Comparison of ENCODE assay signal across 10 mouse cellular contexts in genomic region chrX:108835233-108835632, GRCm38 (mm10). TPM values are rescaled to one million over a fixed set of nuclear protein-coding genes. Genes with fewer than 3 reads are reported as not detected.
DNase-seq lines count a peak whose midpoint lies in the region; ATAC-seq and TF ChIP-seq lines count a peak whose summit lies in the region.
"Had no signal": no experiment of that assay in that cellular context is flagged by ENCODE, and none has a peak within 500 bp of the region (broad histone marks: within the 10 kb centered on the region; RNA-seq: fewer than 3 reads in every experiment).

No protein-coding gene starts in this region.

- dilution Hi-C loops in CH12.LX (cut with MboI; ENCODE audit: extremely low pct_ligation_motif_present, extremely low pct_unique_long_range_greater_than_20kb, low sequenced_read_pairs): no loop called here

- peak overlapping the region; percentile 62 for H3K4me3 ChIP-seq in heart, embryonic 12.5 days
- H3K4me3 ChIP-seq in CH12.LX (replicated peaks in 1 of 3; ENCODE audit: low read depth in 2 of 3, low read length in 2 of 3, poor library complexity in 1 of 3): peak overlapping the region; percentile 56 to 72 (median 64)
- H3K4me3 ChIP-seq in forebrain, embryonic 14.5 days (ENCODE audit: low read depth, low read length): peak overlapping the region; percentile 48; the same call in 1 of the 2 replicates
- H3K4me3 ChIP-seq in liver, embryonic 16.5 days (ENCODE audit: low read depth, low read length): peak overlapping the region; percentile 77

- H3K4me1 ChIP-seq in heart, embryonic 12.5 days (replicated peaks): no peaks in the 10 kb centered on the region
- H3K4me1 ChIP-seq in CH12.LX (ENCODE audit: control insufficient read depth in 1 of 2, insufficient read depth in 2 of 2): no peaks in the 10 kb centered on the region
- H3K4me1 ChIP-seq in forebrain, embryonic 14.5 days (ENCODE audit: control insufficient read depth, insufficient read depth, low read length): no peaks in the 10 kb centered on the region
- no peaks in the 10 kb centered on the region; the same call in 1 of the 2 replicates for H3K4me1 ChIP-seq in liver, embryonic 16.5 days (ENCODE audit: control insufficient read depth, low read depth, low read length)

- 58% methylated on average over 5 of the region's 5 CpGs for WGBS in heart, embryonic 12.5 days
- WGBS in forebrain, embryonic 14.5 days: 82% methylated on average over 5 of the region's 5 CpGs
- 37% methylated on average over 5 of the region's 5 CpGs for WGBS in liver, embryonic 16.5 days (ENCODE audit: insufficient replicate concordance)

- TF ChIP-seq POLR2A in CH12.LX (IDR thresholded peaks at IDR 0.05; ENCODE audit: low read depth, low read length): no peak

- no peak for TF ChIP-seq CTCF in CH12.LX (conservative IDR thresholded peaks at IDR 0.05 in 1 of 2, IDR thresholded peaks at IDR 0.05 in 1 of 2; ENCODE audit: low read depth in 2 of 2, low read length in 2 of 2)

- no peak overlapping the region for H3K27ac ChIP-seq in heart, embryonic 12.5 days (ENCODE audit: poor library complexity, severe bottlenecking)
- no peak overlapping the region for H3K27ac ChIP-seq in CH12.LX (ENCODE audit: insufficient read depth, low read depth)
- H3K27ac ChIP-seq in forebrain, embryonic 14.5 days (ENCODE audit: low read depth, low read length): no peak overlapping the region
- H3K27ac ChIP-seq in liver, embryonic 16.5 days (ENCODE audit: low read length): peak overlapping the region; percentile 87

- DNase-seq in heart, adult 8-10 months (ENCODE audit: low spot score): no peak
- DNase-seq in CH12.LX (ENCODE audit: extremely low read depth): no peak
- no peak for DNase-seq in forebrain, embryonic 14.5 days (ENCODE audit: low spot score)
- no peak for DNase-seq in adrenal gland, adult 18-20 months (ENCODE audit: low spot score in 2 of 2)
- no peak for DNase-seq in embryo, embryonic 10 days (ENCODE audit: low spot score)
- DNase-seq in left cerebral cortex, adult 9 months (ENCODE audit: low spot score in 2 of 2): no peak
- DNase-seq: cerebellum, adult 18-20 months; kidney, adult 9 months had no signal

- no peaks in the 10 kb centered on the region for H3K27me3 ChIP-seq in heart, embryonic 12.5 days (replicated peaks)
- H3K27me3 ChIP-seq in CH12.LX (replicated peaks): no peaks in the 10 kb centered on the region
- H3K27me3 ChIP-seq in forebrain, embryonic 14.5 days (replicated peaks; ENCODE audit: control insufficient read depth, insufficient read depth, low read length): no peaks in the 10 kb centered on the region
- no peaks in the 10 kb centered on the region for H3K27me3 ChIP-seq in liver, embryonic 16.5 days (ENCODE audit: control insufficient read depth, insufficient read depth, low read depth, low read length)

- TF ChIP-seq RAD21 in CH12.LX (IDR thresholded peaks at IDR 0.05; ENCODE audit: low read depth, low read length): no peak

- H3K9ac ChIP-seq in heart, embryonic 12.5 days: no peak overlapping the region
- H3K9ac ChIP-seq in CH12.LX (ENCODE audit: insufficient read depth, low read depth): peak overlapping the region; percentile 95
- H3K9ac ChIP-seq in forebrain, embryonic 14.5 days (ENCODE audit: low read length): no peak overlapping the region
- peak overlapping the region; percentile 66 for H3K9ac ChIP-seq in liver, embryonic 16.5 days (ENCODE audit: low read depth, low read length)

- TF ChIP-seq EP300 in CH12.LX (IDR thresholded peaks at IDR 0.05; ENCODE audit: low read length): no peak

- in situ Hi-C loops in CH12.LX (cut with MboI; ENCODE audit: low pct_ligation_motif_present, low pct_unique_long_range_greater_than_20kb, low sequenced_read_pairs): no loop called here

- H3K36me3 ChIP-seq in heart, embryonic 12.5 days: no peaks in the 10 kb centered on the region
- H3K36me3 ChIP-seq in CH12.LX (replicated peaks in 1 of 2; ENCODE audit: control insufficient read depth in 1 of 2, insufficient read depth in 1 of 2, low read length in 1 of 2): peaks cover 0 to 1% of the 10 kb centered on the region in 2 experiments
- H3K36me3 ChIP-seq in forebrain, embryonic 14.5 days (ENCODE audit: control insufficient read depth, insufficient read depth, low read length): no peaks in the 10 kb centered on the region
- no peaks in the 10 kb centered on the region for H3K36me3 ChIP-seq in liver, embryonic 16.5 days (ENCODE audit: control insufficient read depth, insufficient read depth)

- peak overlapping the region; percentile 51 for H3K4me2 ChIP-seq in heart, embryonic 12.5 days
- peak overlapping the region; percentile 44; the same call in 1 of the 2 replicates for H3K4me2 ChIP-seq in CH12.LX (ENCODE audit: insufficient read depth, low read depth, poor library complexity, severe bottlenecking)
- peak overlapping the region; percentile 48 for H3K4me2 ChIP-seq in forebrain, embryonic 14.5 days (ENCODE audit: low read length)
- peak overlapping the region; percentile 59 for H3K4me2 ChIP-seq in liver, embryonic 16.5 days (ENCODE audit: low read depth, low read length)

- no peak for ATAC-seq in heart, embryonic 12.5 days (ENCODE audit: insufficient number of reproducible peaks, low FRiP score)
- ATAC-seq in forebrain, embryonic 14.5 days: no peak
- ATAC-seq in liver, embryonic 16.5 days (ENCODE audit: low read depth): no peak

- H3K9me3 ChIP-seq in heart, embryonic 12.5 days (replicated peaks): no peaks in the 10 kb centered on the region
- no peaks in the 10 kb centered on the region for H3K9me3 ChIP-seq in CH12.LX (replicated peaks; ENCODE audit: low read length)
- no peaks in the 10 kb centered on the region for H3K9me3 ChIP-seq in forebrain, embryonic 14.5 days (replicated peaks; ENCODE audit: control insufficient read depth, low read length)
- no peaks in the 10 kb centered on the region for H3K9me3 ChIP-seq in liver, embryonic 16.5 days (replicated peaks; ENCODE audit: control insufficient read depth, low read length)

- H3K79me2 ChIP-seq in CH12.LX (replicated peaks; ENCODE audit: control insufficient read depth, extremely low read depth, insufficient read depth, poor library complexity, severe bottlenecking): peaks cover 4% of the 10 kb centered on the region

TF ChIP-seq in CH12.LX, 34 proteins besides CTCF, POLR2A, EP300 and RAD21:
- TF ChIP-seq GABPA (IDR thresholded peaks at IDR 0.05; ENCODE audit: insufficient replicate concordance, low read depth, low read length) (no peak), TBP (conservative IDR thresholded peaks at IDR 0.05; ENCODE audit: low read depth, low read length) (no peak), SMC3 (IDR thresholded peaks at IDR 0.05; ENCODE audit: low read depth, low read length) (no peak), JUND (conservative IDR thresholded peaks at IDR 0.05; ENCODE audit: low read depth, low read length) (no peak), BHLHE40 (IDR thresholded peaks at IDR 0.05; ENCODE audit: low read depth, low read length) (no peak), USF2 (conservative IDR thresholded peaks at IDR 0.05; ENCODE audit: low read depth, low read length) (no peak), MEF2A (IDR thresholded peaks at IDR 0.05; ENCODE audit: borderline replicate concordance, low read depth, low read length) (no peak), HCFC1 (IDR thresholded peaks at IDR 0.05; ENCODE audit: low read depth, low read length) (no peak), CHD1 (IDR thresholded peaks at IDR 0.05; ENCODE audit: low read depth, low read length) (no peak), IRF4 (IDR thresholded peaks at IDR 0.05; ENCODE audit: low read depth, low read length) (no peak), PAX5 (IDR thresholded peaks at IDR 0.05; ENCODE audit: low read length) (no peak), ZNF384 (IDR thresholded peaks at IDR 0.05; ENCODE audit: low read depth, low read length) (no peak), ZC3H11A (IDR thresholded peaks at IDR 0.05; ENCODE audit: low read depth, low read length) (no peak), KAT2A (IDR thresholded peaks at IDR 0.05; ENCODE audit: insufficient replicate concordance, low read length) (no peak), CHD2 (IDR thresholded peaks at IDR 0.05; ENCODE audit: low read length) (no peak), NRF1 (IDR thresholded peaks at IDR 0.05; ENCODE audit: low read depth, low read length) (no peak), ZMIZ1 (IDR thresholded peaks at IDR 0.05; ENCODE audit: low read depth, low read length) (no peak), JUN (IDR thresholded peaks at IDR 0.05; ENCODE audit: insufficient read depth, low read depth, low read length) (no peak), ETS1 (conservative IDR thresholded peaks at IDR 0.05; ENCODE audit: low read depth, low read length) (no peak)

RNA-seq across cellular contexts. Expression of gene Brwd3, which starts 1.1 kb away (rescaled TPM):
- 3.2 and 3.6 TPM in 2 replicates for polyA plus RNA-seq in heart, embryonic 12.5 days (2016; fragmentation: Nextera tagmentation; extraction: Ambion mirVana)
- total RNA-seq in heart, adult 8-10 months (2022): 1 to 10 TPM; 4.3 to 4.9 (median 4.7) TPM
- total RNA-seq in CH12.LX (2012; rRNA removed) (3.3 and 4.2 TPM in 2 replicates), CH12.LX (2014; rRNA removed) (3.0 and 3.3 TPM in 2 replicates)
- 5.4 and 5.8 TPM in 2 replicates for polyA plus RNA-seq in CH12.LX (2012; ENCODE audit: insufficient read length, low read depth)
- 3.6 and 4.8 TPM in 2 replicates for polyA plus RNA-seq in forebrain, embryonic 14.5 days (2014; fragmentation: Nextera tagmentation; extraction: Ambion mirVana)
- 0.74 and 0.91 TPM in 2 replicates for polyA plus RNA-seq in liver, embryonic 16.5 days (2015; fragmentation: Nextera tagmentation; extraction: Ambion mirVana)
- 1 to 10 TPM; 6.0 to 6.1 TPM for total RNA-seq in adrenal gland, adult 18-20 months (2021)

Comparison
In these comparisons a context has a peak if more than half of its experiments do, and no peak if none do; other contexts are left out.
1. H3K9ac ChIP-seq: peak in CH12.LX (single experiment) and liver, embryonic 16.5 days (single experiment); none in heart, embryonic 12.5 days (single experiment) and forebrain, embryonic 14.5 days (single experiment).
2. Peak in every context shown above with its lines, with median percentiles within 50 percentile points of each other: H3K4me2 ChIP-seq and H3K4me3 ChIP-seq.